Mouse (Mus musculus): Measurements from ENCODE around the gene Fgd6.

The Fgd6 gene

GRCm38 (mm10) chr10:94138890-94139482 lies 103.2 kb downstream of the Fgd6 start:
- no peak for DNase-seq (ENCODE audit: low spot score)

DNA sequence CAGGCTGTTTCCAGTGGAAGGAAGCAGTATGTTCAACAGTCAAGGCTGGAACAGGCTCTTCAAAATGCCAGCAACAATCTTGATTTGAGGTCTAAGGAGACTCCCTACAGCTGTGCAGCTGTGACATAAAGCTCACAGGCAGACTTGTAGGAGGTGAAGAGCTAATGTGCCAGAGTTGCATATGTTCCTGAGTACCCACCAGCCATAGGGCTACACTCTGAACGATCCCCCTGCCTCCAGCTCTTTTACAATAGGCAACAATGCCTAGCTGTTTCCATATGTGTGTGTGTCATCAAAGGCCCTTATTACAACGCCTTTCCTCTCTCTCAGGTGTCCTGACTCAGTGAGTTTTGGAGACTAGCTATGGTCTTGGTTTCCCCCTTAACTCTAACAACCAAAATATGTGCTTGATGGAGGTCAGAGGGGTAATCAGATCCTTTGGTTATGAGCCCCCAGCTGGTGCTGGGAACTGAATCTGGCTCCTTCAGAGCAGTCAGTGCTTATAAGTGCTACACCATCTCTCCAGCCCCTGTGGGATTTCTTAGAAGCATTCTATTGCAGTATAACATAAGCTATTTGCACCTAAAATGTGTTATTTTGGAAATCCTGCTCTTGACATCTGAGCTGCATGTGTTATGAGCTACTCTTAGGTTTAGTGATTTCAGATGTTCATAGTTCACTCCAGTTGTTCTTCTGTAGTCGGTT lies 104.6 kb downstream of the Fgd6 start:
- DNase-seq (ENCODE audit: low spot score): no peak

- DNase-seq (ENCODE audit: low spot score): no peak
These were observed 106.6 kb downstream of the Fgd6 start for GRCm38 (mm10) chr10:94142427-94142826.

GRCm38 (mm10) chr10:94144581-94144980 lies 108.8 kb downstream of the Fgd6 start:
- no peak for DNase-seq (ENCODE audit: low spot score)

GRCm38 (mm10) chr10:94147391-94147755 lies 111.6 kb downstream of the Fgd6 start:
- no peak for DNase-seq (ENCODE audit: low spot score)

GRCm38 (mm10) chr10:94147756-94148531 lies 112.1 kb downstream of the Fgd6 start, which contains the start of gene Nr2c1:
Gene Nr2c1 (plus strand): TSS chr10:94148023.
- DNase-seq (ENCODE audit: low spot score): peak; percentile 88

- no peak for DNase-seq (ENCODE audit: low spot score)
These were observed 115.7 kb downstream of the Fgd6 start for GRCm38 (mm10) chr10:94151488-94151887.

DNA sequence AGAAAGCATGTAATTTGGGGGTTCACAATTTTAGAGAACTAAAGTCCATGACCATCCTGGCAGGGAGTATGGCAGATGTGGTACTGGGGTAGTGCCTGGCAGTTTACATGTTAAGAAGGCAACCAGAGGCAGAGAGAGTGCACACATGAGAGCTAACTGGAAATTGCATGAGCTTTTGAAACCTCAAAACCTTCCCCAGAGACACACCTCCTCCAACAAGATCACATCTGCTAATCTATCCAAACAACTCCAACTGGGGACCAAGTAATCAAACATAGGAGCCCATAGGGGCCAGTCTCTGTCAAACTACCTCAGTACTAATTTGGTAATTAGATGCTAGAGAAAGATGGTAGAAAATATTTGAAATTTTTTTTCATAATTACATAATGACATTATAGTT lies 118.0 kb downstream of the Fgd6 start:
- no peak for DNase-seq (ENCODE audit: low spot score)

GRCm38 (mm10) chr10:94158962-94159361 lies 123.2 kb downstream of the Fgd6 start:
- no peak for DNase-seq (ENCODE audit: low spot score)

GRCm38 (mm10) chr10:94159406-94159805 lies 123.6 kb downstream of the Fgd6 start:
- DNase-seq (ENCODE audit: low spot score): no peak

DNA sequence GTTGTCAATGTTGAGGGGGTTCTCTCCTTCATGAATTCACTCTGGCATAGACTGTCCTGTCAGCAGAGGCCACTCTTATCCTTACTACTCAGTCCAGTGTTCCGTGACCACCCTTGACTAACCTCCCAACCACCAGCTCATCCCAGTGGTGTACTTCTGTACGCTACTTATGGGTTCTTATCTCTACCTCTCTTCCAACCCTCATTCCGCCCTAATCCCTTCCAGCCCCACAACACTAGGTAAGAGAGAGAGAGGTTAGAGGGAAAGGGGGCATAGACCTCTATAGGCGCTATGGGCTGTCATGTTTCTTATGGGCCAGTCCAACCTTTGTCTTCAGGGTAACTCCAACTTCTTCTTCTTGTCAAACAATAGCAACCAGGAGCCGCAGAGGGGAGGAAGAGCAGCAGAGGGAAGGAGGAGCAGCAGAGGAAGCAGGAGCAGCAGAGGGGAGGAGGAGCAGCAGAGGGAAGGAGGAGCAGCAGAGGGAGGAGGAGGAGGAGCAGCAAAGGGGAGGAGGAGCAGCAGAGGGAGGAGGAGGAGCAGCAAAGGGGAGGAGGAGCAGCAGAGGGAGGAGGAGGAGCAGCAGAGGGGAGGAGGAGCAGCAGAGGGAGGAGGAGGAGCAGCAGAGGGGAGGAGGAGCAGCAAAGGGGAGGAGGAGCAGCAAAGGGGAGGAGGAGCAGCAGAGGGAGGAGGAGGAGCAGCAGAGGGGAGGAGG lies 125.4 kb downstream of the Fgd6 start:
- no peak for DNase-seq (ENCODE audit: low spot score)

- DNase-seq (ENCODE audit: low spot score): no peak
These were observed 126.2 kb downstream of the Fgd6 start for GRCm38 (mm10) chr10:94162031-94162430.

- DNase-seq (ENCODE audit: low spot score): no peak
These were observed 128.5 kb downstream of the Fgd6 start for GRCm38 (mm10) chr10:94164104-94164845.

- DNase-seq (ENCODE audit: low spot score): no peak
These were observed 129.6 kb downstream of the Fgd6 start for GRCm38 (mm10) chr10:94165426-94165825.

DNA sequence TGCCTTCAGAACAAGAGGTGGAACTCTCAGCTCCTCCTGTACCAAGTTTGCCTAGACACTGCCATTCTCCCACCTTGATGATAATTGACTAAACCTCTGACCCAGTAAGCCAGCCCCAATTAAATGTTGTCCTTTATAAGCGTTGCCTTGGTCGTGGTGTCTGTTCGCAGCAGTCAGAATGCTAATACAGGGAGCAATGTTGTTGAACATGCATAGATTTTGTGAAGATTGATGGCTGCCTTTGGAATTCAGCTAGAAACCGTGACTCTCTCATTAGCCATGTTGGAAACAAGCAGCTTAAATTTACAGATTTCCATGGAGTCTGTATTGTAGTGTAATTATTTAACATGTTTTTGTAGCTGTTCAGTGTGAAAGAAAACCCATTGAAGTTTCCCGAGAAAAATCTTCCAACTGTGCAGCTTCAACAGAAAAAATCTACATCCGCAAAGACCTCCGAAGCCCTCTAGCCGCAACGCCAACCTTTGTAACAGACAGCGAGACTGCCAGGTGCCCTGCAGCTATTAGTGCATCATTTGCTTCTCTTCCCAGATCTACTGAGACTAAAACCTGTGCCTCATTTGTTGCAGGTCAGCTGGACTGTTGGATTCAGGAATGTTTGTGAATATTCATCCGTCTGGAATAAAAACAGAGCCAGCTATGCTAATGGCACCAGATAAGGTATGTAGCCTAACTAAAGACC lies 131.4 kb downstream of the Fgd6 start:
- no peak for DNase-seq (ENCODE audit: low spot score)

DNA sequence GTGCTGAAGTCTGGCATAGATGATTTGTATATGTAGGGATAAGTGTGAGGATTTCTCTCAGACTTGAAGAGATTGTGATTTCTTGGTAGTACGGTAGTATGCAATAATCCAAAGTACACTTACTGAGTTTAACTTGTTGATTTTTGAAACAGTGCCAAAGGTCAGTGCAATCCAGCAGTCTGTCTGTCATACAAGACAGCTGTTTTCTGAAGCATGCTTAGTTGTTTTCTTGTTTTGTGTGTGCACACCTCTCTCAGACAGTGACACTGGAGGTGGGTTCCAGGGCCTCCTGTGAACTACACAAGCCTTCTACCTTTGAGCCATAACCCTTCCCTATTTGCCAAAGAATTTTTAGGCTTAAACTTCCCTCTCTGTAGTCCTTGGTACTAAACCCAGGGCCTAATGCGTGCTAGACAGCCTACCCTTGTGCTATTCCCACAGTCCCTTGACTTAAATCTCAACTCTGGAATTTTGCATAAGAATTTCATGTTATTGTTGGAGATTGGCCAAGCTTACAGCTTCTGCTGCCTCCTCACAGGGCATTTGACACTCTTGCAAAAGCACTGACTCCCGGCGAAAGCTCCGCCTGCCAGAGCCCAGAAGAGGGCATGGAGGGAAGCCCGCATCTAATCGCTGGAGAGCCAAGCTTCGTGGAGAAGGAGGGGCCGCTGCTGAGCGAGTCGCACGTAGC lies 135.8 kb downstream of the Fgd6 start:
- no peak for DNase-seq (ENCODE audit: low spot score)

DNA sequence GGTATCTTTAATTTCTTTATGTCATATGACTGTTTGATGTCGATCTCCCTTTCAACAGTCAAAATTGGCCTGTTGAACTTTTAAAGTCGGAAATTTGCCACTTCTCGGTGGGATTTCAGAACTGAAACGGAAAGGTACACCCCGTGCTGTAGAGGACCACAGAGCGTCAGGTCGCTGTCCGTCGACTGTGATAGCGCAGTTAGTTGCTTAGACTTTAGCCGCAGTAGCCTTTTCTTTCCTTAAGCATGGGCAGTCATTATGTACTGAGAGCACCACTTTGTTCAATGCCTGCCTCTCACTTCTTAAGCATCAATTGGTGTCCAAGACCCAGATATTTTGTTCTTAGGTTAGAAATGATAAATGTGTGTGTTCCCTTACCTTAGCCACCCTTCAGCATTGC lies 136.3 kb downstream of the Fgd6 start:
- DNase-seq (ENCODE audit: low spot score): no peak

DNA sequence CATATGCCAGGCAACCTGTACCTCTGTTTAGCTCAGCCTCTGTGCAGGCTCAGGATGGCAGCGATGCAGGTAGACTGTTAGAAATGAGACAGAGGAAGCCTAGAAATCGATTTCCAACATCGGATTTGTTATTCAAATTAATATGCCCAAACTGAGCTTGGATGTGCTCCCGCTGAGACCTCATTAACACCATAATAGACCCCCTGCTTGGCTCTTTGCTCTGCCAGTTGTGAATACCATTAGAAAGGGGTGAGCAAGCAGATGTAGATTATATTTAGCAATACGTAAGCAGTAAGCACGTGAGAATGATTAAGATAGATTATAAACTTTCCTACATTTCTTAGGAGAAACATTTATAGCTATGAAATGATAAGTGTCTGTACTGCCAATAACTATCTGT lies 136.9 kb downstream of the Fgd6 start:
- no peak for DNase-seq (ENCODE audit: low spot score)

DNA sequence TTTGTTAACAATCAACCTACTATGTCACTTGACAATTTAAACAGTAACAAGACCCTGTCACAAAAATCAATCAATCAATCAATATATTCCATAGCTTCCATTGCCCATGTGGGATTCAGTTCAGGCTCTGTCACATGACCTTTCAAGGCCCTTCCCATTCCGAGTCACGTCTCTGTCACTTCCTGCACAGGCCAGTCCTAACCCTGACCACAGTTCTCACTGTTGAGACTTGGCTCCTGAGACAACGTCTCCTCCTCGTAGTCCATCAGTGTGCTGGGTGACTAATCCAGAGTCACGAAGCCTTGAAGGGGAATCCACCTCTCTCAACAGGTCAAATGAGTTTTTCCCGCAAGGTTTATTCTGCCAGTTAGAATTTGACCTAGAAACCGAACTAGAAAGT lies 138.9 kb downstream of the Fgd6 start:
- DNase-seq (ENCODE audit: low spot score): no peak

- DNase-seq (ENCODE audit: low spot score): no peak
These were observed 147.4 kb downstream of the Fgd6 start for GRCm38 (mm10) chr10:94183199-94183598.

Measured in testis, postnatal 14 days (tissue).